Mouse (Mus musculus) liver, postnatal 0 days (tissue): ENCODE data around the gene Fggy.

Experiments
- CTCF ChIP-seq: sonication (generic); IDR thresholded peaks from 2 replicates; pipeline ENCODE4 v1.5.1; 2016; ENCODE audit warnings: antibody characterized with exemption, low read depth
- EP300 ChIP-seq: IDR thresholded peaks from 2 replicates; pipeline ENCODE4 v1.6.1; 2016; ENCODE audit warnings: antibody characterized with exemption, low read depth, mild to moderate bottlenecking

DNA sequence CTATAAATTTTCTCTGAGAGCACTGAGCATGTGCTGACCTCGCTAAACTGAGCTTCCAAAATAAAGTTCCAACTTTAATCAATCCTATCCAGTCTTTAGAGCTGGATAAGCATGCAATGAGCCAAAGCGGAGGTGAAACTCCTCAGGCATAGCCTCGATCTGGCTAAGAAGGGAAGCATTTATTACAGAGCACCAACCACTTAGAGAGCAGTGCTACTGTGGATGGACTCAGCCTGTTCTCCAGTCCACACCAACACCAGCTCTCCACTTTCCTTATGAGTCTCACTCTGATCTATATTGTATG, 306.1 kb downstream of the Fggy start:
- TF ChIP-seq CTCF = no peak
- TF ChIP-seq EP300 = no peak
